Mouse (Mus musculus): ENCODE data around the gene Igfbp4.
A peak's percentile ranks its signal among the peaks of the same experiment; 100 is the strongest.

Gene Igfbp4

DNA sequence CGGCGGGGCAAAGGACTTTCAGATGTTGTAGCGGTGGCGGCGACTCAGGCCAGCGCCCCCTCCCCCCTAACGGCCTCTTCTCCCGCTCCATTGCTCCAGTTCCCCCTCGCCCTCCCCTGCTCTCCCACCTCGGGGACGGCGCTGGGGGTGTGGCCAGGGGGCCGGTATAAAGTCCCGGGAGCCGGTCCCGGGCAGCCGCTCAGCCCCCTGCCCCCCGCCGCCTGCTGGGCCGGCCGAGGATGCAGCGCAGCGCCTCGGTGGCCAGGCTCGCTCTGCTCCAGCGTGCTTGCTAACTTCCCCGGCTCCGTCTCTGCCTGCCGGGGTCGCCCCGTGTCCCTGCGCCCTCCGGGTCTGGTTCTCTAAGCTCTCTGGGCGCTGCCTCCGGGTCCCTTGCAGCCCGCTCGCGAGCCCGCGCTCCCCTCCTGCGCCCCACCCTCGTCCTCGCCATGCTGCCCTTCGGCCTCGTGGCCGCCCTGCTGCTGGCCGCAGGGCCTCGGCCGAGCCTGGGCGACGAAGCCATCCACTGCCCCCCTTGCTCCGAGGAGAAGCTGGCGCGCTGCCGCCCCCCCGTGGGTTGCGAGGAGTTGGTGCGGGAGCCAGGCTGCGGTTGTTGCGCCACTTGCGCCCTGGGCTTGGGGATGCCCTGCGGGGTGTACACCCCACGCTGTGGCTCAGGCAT lies at the start of gene Igfbp4:
Gene Igfbp4, plus strand, starts transcription at position 194 of the 679 bp plus-strand sequence.
- DNase-seq (ENCODE audit: low spot score in 2 of 2), result peak; percentile 8 to 11

DNA sequence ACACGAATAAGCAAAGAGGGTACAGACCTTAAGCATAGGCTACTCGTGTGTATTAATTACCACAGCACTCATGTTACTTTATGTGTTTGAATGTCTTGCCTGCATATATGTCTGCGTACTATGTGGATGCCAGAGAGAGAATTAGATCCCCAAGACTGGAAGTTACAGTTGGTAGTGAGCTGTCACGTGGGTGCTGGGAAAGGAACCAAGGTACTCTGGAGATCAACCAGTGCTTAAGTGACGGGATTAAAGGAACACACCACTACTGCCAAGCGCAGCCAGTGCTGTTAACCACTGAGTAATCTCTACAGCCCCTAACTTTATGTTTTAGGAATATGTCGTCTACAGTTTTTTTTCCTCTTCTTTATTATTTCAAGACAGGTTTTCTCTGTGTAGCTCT lies 45.1 kb upstream of the Igfbp4 start:
- DNase-seq (ENCODE audit: low spot score in 2 of 2), result no peak

GRCm38 (mm10) chr11:98997659-98998058 lies 43.4 kb upstream of the Igfbp4 start:
- no peak for DNase-seq (ENCODE audit: low spot score in 2 of 2)

- no peak for DNase-seq (ENCODE audit: low spot score in 2 of 2)
Measured at GRCm38 (mm10) chr11:98998776-98999175, 42.3 kb upstream of the Igfbp4 start.

DNA sequence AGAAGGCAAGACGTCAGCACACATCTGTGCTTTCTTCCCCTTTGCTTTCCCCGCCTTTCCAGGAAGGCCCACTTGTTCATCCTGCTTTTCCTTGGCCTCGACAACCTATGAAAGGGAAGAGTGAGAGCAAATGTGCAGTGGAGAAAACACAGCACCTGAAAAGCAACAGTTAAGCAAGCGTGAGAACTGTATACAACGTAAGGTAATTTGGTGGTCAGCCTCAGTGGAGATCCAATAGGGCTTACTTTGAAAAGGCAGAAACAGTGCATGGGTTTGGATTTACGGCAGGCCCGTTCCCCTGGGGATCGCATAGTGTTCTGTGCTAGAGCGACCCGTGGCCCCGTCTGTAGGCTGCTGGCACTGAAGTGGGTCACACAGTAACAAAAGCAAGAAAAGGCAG lies 41.8 kb upstream of the Igfbp4 start:
- no peak for DNase-seq (ENCODE audit: low spot score in 2 of 2)

DNA sequence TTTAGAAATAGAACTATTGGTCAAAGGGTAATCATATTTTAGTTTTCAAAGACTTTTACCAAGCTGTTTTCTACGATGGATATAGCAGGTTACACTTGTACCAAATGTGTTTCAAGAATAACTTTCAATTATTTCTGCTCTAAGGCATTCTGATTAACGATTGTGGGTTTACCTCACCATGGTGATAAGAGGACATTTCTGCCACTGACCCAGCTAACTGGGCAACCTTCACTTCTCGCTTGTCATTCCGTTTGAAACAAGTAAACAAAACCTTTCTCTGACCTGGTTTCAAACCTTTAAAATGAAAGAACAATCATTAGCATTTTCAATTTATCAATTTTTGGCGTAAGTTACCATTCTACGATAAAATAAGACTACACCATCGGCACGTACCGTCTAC lies 34.3 kb upstream of the Igfbp4 start:
- DNase-seq (ENCODE audit: low spot score in 2 of 2), result no peak

GRCm38 (mm10) chr11:99010124-99010523 lies 30.9 kb upstream of the Igfbp4 start:
- no peak for DNase-seq (ENCODE audit: low spot score in 2 of 2)

- DNase-seq (ENCODE audit: low spot score in 2 of 2), result no peak
Measured at GRCm38 (mm10) chr11:99010706-99011105, 30.3 kb upstream of the Igfbp4 start.

DNA sequence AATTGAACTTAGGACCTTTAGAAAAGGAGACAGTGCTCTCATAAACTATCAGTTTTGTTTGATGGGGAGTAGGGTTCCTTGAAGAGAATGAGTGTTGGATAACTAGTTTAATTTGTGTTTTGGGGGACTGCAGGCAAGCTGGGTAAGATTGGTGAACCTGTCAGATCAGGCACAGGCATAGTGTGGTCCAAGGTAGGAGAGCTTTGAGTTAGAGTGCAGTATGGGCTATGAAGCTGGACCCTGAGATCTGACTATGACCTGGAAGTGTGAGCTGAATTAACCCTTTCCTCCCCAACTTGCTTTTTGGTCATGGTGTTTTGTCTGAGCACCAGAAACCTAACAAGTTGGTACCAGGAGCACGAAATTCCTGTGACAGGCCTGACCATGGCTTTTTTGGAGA lies 27.2 kb upstream of the Igfbp4 start:
- DNase-seq (ENCODE audit: low spot score in 2 of 2), result no peak

DNA sequence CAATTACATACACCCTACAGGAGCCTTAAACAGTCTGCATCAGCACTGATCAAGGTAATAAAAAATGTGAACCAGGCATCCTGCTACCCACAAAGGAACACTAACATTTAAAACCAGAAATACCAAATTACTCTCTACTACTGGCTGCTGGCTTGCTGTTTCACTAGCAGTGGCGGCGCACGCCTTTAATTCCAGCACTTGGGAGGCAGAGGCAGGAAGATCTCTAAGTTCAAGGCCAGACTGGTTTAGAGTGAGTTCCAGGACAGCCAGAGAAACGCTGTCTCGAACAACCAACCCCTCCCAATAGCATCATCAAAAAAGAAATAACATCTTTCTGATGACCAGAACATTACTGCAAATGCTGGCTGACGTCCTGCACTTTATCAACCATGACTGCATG lies 21.2 kb upstream of the Igfbp4 start:
- no peak for DNase-seq (ENCODE audit: low spot score in 2 of 2)

DNA sequence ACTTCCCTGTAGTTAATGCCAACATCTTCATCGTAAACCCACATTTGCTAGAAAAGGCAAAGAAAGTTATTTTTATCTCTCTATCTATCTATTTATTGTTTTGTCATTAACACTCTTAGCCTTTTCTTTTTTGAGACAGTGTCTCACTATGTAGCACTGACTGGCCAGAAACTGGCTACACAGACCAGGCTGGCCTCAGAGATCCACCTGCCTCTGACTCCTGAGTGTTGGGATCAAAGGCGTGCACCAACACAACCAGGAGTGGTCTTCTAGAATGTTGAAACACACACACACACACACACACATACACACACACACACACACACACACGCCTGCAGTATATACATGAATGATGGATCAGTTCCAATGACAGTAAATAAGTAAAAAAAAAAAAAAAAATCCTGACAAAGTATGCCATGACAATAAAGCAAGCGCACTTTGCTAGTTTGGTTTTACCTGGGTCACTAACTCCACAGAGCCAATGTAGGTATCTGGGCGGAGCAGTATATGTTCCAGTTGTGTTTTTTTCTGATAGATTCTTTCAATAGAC lies 18.6 kb upstream of the Igfbp4 start:
- DNase-seq (ENCODE audit: low spot score in 2 of 2), result no peak

DNA sequence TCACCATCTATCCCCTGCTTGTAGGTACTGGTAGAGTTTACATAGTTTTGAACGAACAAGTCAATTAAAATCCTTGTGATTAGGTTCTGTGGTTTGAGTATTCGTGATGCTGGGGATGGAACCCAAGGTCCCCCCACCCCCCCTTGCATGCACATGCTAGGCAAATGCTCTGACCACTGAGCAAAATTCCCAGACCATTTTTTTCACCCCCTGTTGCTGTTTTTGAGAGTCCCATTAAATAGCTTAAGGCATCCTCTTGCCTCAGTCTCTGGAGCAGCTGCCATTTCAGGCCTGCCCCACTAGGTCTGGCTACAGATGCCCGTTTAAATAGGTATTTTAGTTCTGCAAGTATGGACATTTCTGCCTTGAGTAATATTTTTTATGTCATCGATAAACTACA lies 17.9 kb upstream of the Igfbp4 start:
- no peak for DNase-seq (ENCODE audit: low spot score in 2 of 2)

DNA sequence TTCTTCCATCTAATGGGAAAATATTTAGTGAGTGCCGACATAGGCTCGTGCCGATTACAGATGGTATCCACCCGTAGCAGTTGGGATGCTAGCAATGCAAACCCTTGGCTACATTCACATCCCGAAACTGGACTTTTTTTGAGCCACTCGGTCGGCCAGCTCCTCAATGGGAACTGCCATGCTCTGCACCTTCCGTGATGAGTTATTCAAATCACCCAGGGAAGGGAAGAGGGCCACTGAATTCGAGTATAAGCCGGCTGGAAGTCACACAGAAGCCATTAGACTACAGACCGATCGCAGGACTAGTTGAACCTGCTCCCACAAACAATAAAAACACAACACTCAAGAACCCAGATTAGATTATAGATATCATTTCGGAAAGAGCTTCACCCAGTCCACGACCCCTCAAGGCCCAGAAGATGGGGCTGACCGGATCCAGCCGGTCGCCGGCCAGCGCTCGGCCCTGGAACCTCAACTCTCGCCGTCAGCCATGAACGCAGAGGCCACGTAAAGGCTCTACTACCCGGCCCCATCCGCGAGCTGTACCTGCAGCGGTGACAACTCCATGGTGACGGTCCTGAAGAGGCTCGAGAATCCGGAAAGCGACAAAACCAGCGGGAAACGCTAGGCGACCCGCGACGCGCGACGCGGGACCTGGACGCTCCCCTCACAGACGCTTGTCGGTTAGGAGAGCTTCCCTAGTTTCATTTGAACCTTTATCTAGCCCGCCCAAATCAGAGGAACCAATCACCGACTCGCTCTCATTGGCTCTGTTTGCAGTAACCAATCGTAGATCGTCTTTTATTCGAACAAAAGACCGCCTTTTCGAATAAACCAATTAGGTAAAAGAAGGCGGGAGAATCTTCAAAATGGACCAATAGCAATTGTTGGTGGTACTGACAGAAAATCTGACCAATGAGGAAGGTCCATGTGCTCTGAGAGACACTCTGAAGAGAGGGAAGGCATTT lies 17.3 kb upstream of the Igfbp4 start, which contains the start of gene Top2a:
Gene Top2a, minus strand, starts transcription at position 690 of the 968 bp plus-strand sequence.
- DNase-seq (ENCODE audit: low spot score in 2 of 2), result peak; percentile 97 to 98

DNA sequence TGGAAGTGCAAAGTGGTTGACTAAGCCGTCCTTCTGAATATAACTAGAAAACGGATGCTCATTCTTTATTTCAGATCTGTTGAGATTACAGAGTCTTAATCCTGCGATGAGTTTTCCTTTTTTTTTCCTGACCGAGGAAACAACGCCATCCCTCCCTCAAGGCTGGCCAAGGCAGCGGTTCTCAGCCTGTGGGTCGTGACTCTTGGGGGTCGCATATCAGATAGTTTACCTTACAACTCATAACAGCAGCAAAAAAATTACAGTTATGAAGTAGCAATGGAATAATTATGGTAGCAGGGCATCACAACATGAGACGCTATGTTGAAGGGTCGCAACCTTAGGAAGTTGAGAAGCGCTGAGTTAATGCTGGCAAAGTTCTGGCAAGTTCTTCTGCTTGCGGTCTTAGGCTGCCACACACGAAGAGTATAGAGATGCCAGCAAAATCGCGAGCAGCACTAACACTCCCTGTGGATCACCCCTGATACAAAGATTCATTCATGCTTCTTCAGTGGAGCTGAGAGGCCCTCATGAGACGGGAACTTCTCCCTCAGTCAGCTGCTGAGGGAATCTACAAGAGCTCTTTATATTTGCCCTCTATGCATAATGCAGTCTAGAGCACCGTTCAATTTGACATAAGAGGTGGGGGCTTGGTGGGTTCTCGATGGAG lies 16.4 kb upstream of the Igfbp4 start:
- no peak for DNase-seq (ENCODE audit: low spot score in 2 of 2)

DNA sequence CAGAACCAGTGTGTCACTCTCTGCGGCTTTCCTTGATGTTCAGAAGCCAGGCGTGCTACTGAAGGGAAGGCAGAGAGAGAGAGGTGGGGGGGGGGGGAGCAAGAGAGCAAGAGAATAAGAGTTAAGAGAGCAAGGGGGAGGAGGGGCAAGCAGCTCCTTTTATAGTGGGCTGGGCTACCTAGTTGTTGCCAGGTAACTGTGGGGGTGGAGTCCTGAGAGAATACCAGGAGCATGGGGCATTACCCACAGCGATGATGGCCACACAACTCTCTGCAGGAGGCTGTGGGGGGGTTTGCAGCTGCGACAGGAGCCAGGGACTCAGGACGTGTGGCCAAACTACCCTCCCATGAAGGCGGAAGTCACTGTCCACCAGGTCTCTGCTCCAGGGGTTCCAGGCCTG lies 15.2 kb upstream of the Igfbp4 start:
- DNase-seq (ENCODE audit: low spot score in 2 of 2), result no peak

GRCm38 (mm10) chr11:99026899-99027440 lies 14.1 kb upstream of the Igfbp4 start:
- DNase-seq (ENCODE audit: low spot score in 2 of 2), result no peak

DNA sequence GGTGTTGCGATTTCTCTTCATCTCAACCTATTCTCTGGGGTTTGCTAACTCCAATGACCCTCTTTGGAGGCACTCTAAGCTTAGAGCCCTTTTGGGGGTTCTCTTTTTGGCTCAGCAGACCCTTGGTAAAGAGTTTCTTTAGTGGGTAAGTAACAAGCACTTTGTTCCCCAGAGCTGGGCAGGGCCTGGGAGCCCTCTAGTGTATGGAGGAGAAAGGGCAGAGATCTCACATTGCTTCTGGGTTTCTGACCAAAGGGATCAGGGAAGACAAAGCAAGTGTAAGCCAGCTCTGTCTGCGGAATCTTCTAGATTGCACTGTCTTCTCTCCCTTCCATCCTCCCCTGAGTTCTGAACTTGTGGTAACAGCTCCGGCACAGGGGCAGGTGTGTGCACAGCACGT lies 5.7 kb upstream of the Igfbp4 start:
- DNase-seq (ENCODE audit: low spot score in 2 of 2), result no peak

- no peak for DNase-seq (ENCODE audit: low spot score in 2 of 2)
Measured at GRCm38 (mm10) chr11:99036254-99036653, 4.8 kb upstream of the Igfbp4 start.

DNA sequence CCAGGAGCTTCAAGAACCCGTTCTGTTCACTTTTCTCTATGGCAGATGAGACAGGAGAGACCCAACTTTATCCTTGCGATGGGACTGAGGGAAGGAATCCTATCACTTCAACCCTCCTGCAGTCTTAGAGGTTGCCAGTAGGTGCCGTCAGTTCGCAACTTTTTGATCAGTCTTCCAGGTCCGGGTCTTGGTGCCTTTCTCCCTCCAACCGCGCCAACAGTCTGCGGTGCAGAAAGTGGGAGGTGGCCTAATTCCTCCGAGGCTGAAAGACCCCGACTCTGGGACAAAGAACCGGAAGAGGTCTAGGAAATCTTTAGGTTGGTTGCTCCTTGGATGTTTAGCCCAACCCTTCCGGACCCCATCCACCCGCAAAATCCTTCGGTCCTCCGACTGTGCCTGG lies 1.3 kb upstream of the Igfbp4 start:
- DNase-seq (ENCODE audit: low spot score in 2 of 2), result peak; percentile 45 to 62

DNA sequence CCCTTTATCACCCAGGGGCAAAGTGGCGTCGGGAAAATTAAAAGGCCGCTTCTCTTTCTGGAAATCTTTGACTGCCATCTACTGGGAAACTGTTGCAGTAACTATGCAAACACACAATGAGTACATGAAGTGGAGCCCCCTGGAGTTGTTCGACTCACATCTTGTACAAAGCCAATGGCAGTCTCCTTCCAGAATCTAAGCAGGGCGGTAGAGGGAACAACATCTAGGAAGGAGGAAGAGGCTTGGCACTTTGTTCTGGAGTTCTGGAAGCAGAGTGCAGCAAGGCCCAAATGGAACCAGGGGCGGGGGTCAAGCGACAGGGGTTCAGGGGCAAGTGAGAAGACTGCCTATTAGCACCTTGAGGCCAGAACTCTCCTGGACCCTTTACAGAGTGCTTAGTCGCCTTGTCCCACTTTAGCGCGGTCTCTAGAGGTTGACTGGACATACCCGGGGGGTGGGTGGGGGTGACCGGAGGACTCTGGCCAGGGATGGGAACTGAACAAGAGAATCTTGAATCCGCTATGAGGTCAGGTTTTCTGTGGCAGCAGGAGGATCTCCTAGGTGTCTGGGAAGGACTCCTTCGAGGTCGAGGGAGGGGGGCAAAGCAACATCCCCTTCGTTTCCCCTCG lies 584 bp upstream of the Igfbp4 start:
- no peak for DNase-seq (ENCODE audit: low spot score in 2 of 2)

Data from natural killer cell, adult 2 months (primary cell).